Mouse (Mus musculus) kidney, postnatal 0 days (tissue): Measurements from ENCODE around the gene Ksr2. TPM values are rescaled to one million over a fixed set of nuclear protein-coding genes. Genes with fewer than 3 reads are reported as not detected.

Experiments used
- ATAC-seq: fragments of 200-750 bp; cut with Nextera tagmentation; replicated peaks from 2 replicates; pipeline ENCODE4 v1.8.0; 2017; ENCODE audit warnings: low read depth, moderate number of reproducible peaks, moderate TSS enrichment, moderate library complexity; ENCODE audit not compliant: low FRiP score
- DNase-seq: peaks from one replicate; pipeline ENCODE4 v3.0.0-alpha.2; 2016; ENCODE audit warnings: low spot score
- H3K27ac ChIP-seq: fragments of 300-500 bp; sonication (generic); 2 replicates; pipeline ENCODE4 v1.5.1; 2014; ENCODE audit warnings: mild to moderate bottlenecking
- H3K27me3 ChIP-seq: fragments of 300-500 bp; sonication (generic); 2 replicates; pipeline ENCODE4 v1.6.1; 2014; ENCODE audit warnings: low read length, mixed read lengths; ENCODE audit not compliant: insufficient read depth
- H3K36me3 ChIP-seq: fragments of 300-500 bp; sonication (generic); 2 replicates; pipeline ENCODE4 v1.6.1; 2014; ENCODE audit warnings: low read length, mixed read lengths; ENCODE audit not compliant: insufficient read depth
- H3K4me1 ChIP-seq: fragments of 300-500 bp; sonication (generic); replicated peaks from 2 replicates; pipeline ENCODE4 v1.6.1; 2014; ENCODE audit warnings: antibody characterized with exemption, low read length, mixed read lengths; ENCODE audit not compliant: insufficient read depth
- H3K4me2 ChIP-seq: fragments of 300-500 bp; sonication (generic); 2 replicates; pipeline ENCODE4 v1.6.1; 2014; ENCODE audit warnings: mild to moderate bottlenecking, low read length, moderate library complexity, mixed read lengths
- H3K4me3 ChIP-seq: fragments of 300-500 bp; sonication (generic); replicated peaks from 2 replicates; pipeline ENCODE4 v1.5.1; 2014; ENCODE audit warnings: low read depth, low read length
- H3K9ac ChIP-seq: fragments of 300-500 bp; sonication (generic); 2 replicates; pipeline ENCODE4 v1.6.1; 2014; ENCODE audit warnings: low read depth, low read length
- H3K9me3 ChIP-seq: fragments of 300-500 bp; sonication (generic); replicated peaks from 2 replicates; pipeline ENCODE4 v1.6.1; 2016; ENCODE audit warnings: low read length, inconsistent platforms, mixed read lengths
- CTCF ChIP-seq: IDR thresholded peaks from 2 replicates; pipeline ENCODE4 v1.5.1; 2016; ENCODE audit warnings: antibody characterized with exemption, low read depth, mild to moderate bottlenecking, moderate library complexity
- WGBS: fragments of 180-500 bp; shearing (Covaris S2); extraction: QIAGEN DNeasy Blood & Tissue Kit; methylation state at CpG from one replicate; pipeline ENCODE4 v1.1.7; 2014; 5-methylcytosine and 5-hydroxymethylcytosine counted together
- polyA plus RNA-seq: library from polyadenylated mRNA; unstranded; fragments of >200 nt; fragmentation: Nextera tagmentation; extraction: Ambion mirVana; gene quantifications from 2 replicates; pipeline ENCODE4 v1.2.1, GENCODE M21; 2015

Ksr2 gene
- polyA plus RNA-seq, 1 experiment from 2014 or later, result 0.71 TPM

DNA sequence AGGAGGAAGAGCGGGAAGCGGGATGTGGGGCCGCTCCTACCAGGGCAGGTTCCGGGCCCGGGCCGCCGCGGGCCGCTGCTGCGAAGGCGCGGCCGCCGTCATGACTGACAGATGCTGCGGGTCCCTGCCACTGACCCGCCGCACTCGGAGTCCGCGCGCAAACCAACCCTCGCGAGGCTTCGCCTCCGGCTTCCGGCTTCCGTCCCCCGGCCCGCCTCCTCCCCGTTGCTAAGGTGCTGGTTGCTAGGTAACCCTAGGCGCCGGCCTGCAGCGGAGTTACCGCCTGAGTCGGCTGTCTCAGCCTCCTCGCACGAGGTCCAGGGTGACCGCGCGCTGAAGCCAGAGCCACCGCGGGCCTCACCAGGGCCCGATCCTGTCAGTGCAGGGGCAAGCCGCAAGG lies 24.9 kb upstream of the Ksr2 start, which contains the start of gene Rfc5:
Rfc5 (minus strand) TSS at position 171 of the 400 bp plus-strand sequence.
- Histone ChIP-seq H3K9ac (peak within 1 kb of the TSS; percentile 84), H3K27me3 (no peaks in the 10 kb centered on the region), H3K4me1 (peaks cover 7% of the 10 kb centered on the region; the same call in 1 of the 2 replicates), H3K4me3 (peak within 1 kb of the TSS; percentile 59), H3K27ac (peak within 1 kb of the TSS; percentile 58; the same call in 1 of the 2 replicates), H3K36me3 (peaks cover 16% of the 10 kb centered on the region; the same call in 1 of the 2 replicates), H3K4me2 (peak within 1 kb of the TSS; percentile 69), H3K9me3 (0 out of 2 replicates have a peak, but pooled peaks cover 3% of the 10 kb centered on the region)
- no peak for TF ChIP-seq CTCF
- under 1% methylated on average over 44 of the region's 44 CpGs for WGBS
- peak; percentile 97 for ATAC-seq
- DNase-seq, result peak; percentile 98

DNA sequence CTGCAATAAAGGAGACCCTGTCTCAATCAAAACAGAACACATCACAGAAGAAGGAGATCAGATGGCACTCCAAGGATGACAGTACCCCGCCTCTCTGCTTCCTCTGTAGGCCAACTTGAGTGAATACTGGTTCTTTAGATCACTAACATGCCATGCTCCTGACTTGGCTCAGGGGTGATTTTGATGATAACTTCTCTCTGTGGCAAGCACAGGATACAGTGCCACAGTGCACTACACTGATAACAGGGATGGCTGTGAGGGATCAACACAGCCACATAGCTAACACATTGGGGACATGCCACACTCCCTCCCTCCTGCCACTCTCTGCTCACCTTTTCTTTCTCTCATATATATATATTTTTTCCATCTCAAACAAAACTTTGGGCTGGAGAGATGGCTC lies 22.9 kb upstream of the Ksr2 start:
- H3K27me3 ChIP-seq, result no peaks in the 10 kb centered on the region
- peaks cover 7% of the 10 kb centered on the region; the same call in 1 of the 2 replicates for H3K4me1 ChIP-seq
- 0 out of 2 replicates have a peak, but pooled peaks cover under 1% of the 10 kb centered on the region for H3K36me3 ChIP-seq
- no peak overlapping the region for H3K4me2 ChIP-seq
- no peak for ATAC-seq
- 0 out of 2 replicates have a peak, but pooled peaks cover 3% of the 10 kb centered on the region for H3K9me3 ChIP-seq
- TF ChIP-seq CTCF, result no peak
- WGBS, result 96% methylated on average over 1 of the region's 1 CpGs
- no peak overlapping the region for H3K9ac ChIP-seq
- H3K4me3 ChIP-seq, result no peak overlapping the region
- no peak for DNase-seq
- no peak overlapping the region for H3K27ac ChIP-seq

DNA sequence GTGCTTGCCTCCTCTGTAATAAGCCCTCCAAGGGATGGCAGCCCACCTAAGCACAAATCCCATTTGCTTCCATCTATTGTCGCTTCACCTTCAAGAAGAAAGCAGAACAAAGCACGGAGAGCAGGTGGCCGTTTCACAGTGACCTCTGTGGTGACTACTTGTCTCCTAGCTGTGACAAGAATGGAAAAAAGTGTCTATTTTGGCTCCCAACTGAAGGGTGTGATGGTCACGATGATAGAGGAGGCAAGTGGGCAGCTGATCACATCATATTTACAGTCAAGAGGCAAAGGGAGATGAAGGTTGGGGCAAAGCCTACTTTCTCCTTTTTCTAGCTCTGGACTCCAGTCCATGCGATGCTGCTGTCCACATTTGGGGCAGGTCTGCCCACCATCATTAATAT lies 18.0 kb upstream of the Ksr2 start:
- no peaks in the 10 kb centered on the region for H3K36me3 ChIP-seq
- DNase-seq (no peak), ATAC-seq (no peak)
- no peak overlapping the region for H3K4me3 ChIP-seq
- no peak overlapping the region for H3K27ac ChIP-seq
- 83% methylated on average over 5 of the region's 5 CpGs for WGBS
- H3K9me3 ChIP-seq, result 0 out of 2 replicates have a peak, but pooled peaks cover 3% of the 10 kb centered on the region
- no peak overlapping the region for H3K4me2 ChIP-seq
- H3K4me1 ChIP-seq, result no peaks in the 10 kb centered on the region
- no peak overlapping the region for H3K9ac ChIP-seq
- no peak for TF ChIP-seq CTCF
- no peaks in the 10 kb centered on the region for H3K27me3 ChIP-seq

GRCm38 (mm10) chr5:117396596-117397014 lies 17.2 kb upstream of the Ksr2 start:
- Histone ChIP-seq H3K4me3 (no peak overlapping the region), H3K27ac (no peak overlapping the region), H3K4me1 (no peaks in the 10 kb centered on the region), H3K9me3 (0 out of 2 replicates have a peak, but pooled peaks cover 3% of the 10 kb centered on the region), H3K27me3 (no peaks in the 10 kb centered on the region), H3K4me2 (no peak overlapping the region), H3K9ac (no peak overlapping the region), H3K36me3 (no peaks in the 10 kb centered on the region)
- no peak for ATAC-seq
- TF ChIP-seq CTCF, result no peak
- DNase-seq, result no peak
- WGBS, result 79% methylated on average over 6 of the region's 6 CpGs

DNA sequence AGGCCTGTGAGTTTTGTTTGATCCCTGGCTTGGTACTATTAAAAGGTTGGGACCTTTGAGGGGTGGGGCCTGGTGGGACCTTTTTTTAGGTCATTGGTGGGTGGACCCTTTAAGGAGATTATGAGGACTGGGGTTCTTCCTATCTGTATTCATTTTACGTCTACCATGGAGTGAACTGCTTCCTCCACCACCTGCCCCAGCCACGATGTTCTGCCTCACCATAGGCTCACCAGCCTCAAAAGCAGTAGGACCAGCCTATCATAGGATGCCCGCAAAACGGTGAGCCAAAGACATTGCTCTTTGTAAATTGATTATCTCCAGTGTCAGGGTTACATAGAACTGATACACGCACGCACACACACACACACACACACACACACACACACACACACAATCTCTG lies 16.4 kb upstream of the Ksr2 start:
- H3K4me2 ChIP-seq, result no peak overlapping the region
- DNase-seq, result no peak
- no peak overlapping the region for H3K27ac ChIP-seq
- H3K9me3 ChIP-seq, result 0 out of 2 replicates have a peak, but pooled peaks cover 3% of the 10 kb centered on the region
- ATAC-seq, result no peak
- WGBS, result 68% methylated on average over 6 of the region's 6 CpGs
- H3K4me1 ChIP-seq, result no peaks in the 10 kb centered on the region
- no peak overlapping the region for H3K9ac ChIP-seq
- TF ChIP-seq CTCF, result no peak
- H3K27me3 ChIP-seq, result no peaks in the 10 kb centered on the region
- H3K36me3 ChIP-seq, result no peaks in the 10 kb centered on the region
- H3K4me3 ChIP-seq, result no peak overlapping the region

DNA sequence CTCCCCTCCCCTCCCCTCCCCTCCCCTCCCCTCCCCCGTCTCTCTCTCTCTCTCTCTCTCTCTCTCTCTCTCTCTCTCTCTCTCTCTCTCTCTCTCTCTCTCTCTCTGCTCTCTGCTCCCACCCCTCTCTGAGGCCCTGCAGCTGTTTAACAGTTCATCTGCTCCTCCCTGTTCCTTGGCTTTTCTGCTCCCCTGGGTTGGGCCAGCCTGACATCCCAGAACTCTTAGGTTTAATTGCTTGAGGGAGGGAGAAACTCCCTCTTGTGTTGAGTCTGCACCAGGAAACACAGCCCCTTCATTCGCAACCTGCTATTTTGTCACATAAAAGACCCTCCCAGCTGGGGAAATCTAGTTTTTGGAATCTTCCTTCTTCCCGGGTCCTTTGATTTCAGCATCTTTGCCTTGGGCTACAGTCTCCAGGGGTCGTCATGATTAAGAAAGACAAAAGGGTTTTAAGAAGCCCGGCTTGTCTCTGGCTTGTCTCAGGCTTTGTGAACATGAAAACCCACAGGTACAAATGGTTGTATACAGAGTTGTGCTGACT lies 15.7 kb upstream of the Ksr2 start:
- 36% methylated on average over 4 of the region's 5 CpGs for WGBS
- no peak for ATAC-seq

More for the DNA sequence above, 15.7 kb upstream of the Ksr2 start:
- 0 out of 2 replicates have a peak overlapping the region, but pooled peaks have one; percentile 10 for H3K27ac ChIP-seq
- no peaks in the 10 kb centered on the region for H3K4me1 ChIP-seq
- H3K4me2 ChIP-seq, result no peak overlapping the region
- H3K4me3 ChIP-seq, result no peak overlapping the region
- H3K27me3 ChIP-seq, result no peaks in the 10 kb centered on the region
- no peaks in the 10 kb centered on the region for H3K36me3 ChIP-seq
- H3K9ac ChIP-seq, result no peak overlapping the region
- peak; percentile 86 for DNase-seq
- TF ChIP-seq CTCF, result peak; percentile 43; the same call in 1 of the 2 replicates
- no peaks in the 10 kb centered on the region for H3K9me3 ChIP-seq
